ENCODE assay signal across 8 mouse cellular contexts in genomic region chr7:102258189-102258588, GRCm38 (mm10). TPM values are rescaled to one million over a fixed set of nuclear protein-coding genes. Genes with fewer than 3 reads are reported as not detected.
A peak's percentile ranks its signal among the peaks of the same experiment; 100 is the strongest.
DNase-seq lines count a peak whose midpoint lies in the region; ATAC-seq and TF ChIP-seq lines count a peak whose summit lies in the region.

No protein-coding gene starts in this region.

- TF ChIP-seq POLR2A in cerebellum, adult 2 months (IDR thresholded peaks at IDR 0.05; ENCODE audit: borderline replicate concordance, insufficient read depth, low read length): no peak

- no peak overlapping the region for H3K27ac ChIP-seq in cerebellum, adult 2 months (ENCODE audit: insufficient read depth, low read length)
- no peak overlapping the region for H3K27ac ChIP-seq in hindbrain, embryonic 15.5 days (replicated peaks)

- 18% methylated on average over 4 of the region's 4 CpGs for WGBS in cerebellum, adult 2 months
- 20% methylated on average over 4 of the region's 4 CpGs for WGBS in hindbrain, embryonic 15.5 days

- H3K27me3 ChIP-seq in cerebellum, adult 2 months (ENCODE audit: control insufficient read depth, insufficient read depth, low read length): no peaks in the 10 kb centered on the region
- H3K27me3 ChIP-seq in hindbrain, embryonic 15.5 days: no peaks in the 10 kb centered on the region

- H3K9ac ChIP-seq in hindbrain, embryonic 15.5 days: no peak overlapping the region

- peak; percentile 89 for DNase-seq in NIH3T3 (ENCODE audit: low read depth)
- peak; percentile 68 to 81 for DNase-seq in cerebellum, adult 2 months
- peak; percentile 69 for DNase-seq in forelimb bud, embryonic 11.5 days (ENCODE audit: low read depth, low spot score)
- peak; percentile 68 for DNase-seq in layer of hippocampus, postnatal 36 days
- peak; percentile 86 for DNase-seq in lung, postnatal 25 days (ENCODE audit: low spot score)
- DNase-seq in right cerebral cortex, adult 2 months (ENCODE audit: low spot score in 2 of 2): peak; percentile 85 to 89
- peak; percentile 58 for DNase-seq in urinary bladder, postnatal 10 days (ENCODE audit: low spot score)

- ATAC-seq in hindbrain, embryonic 15.5 days (ENCODE audit: low FRiP score, low read depth): peak; percentile 78

- no peaks in the 10 kb centered on the region for H3K36me3 ChIP-seq in hindbrain, embryonic 15.5 days

- no peak overlapping the region for H3K4me3 ChIP-seq in cerebellum, adult 2 months (replicated peaks; ENCODE audit: insufficient read depth, low read depth, low read length)
- no peak overlapping the region for H3K4me3 ChIP-seq in hindbrain, embryonic 15.5 days

- no peak overlapping the region for H3K4me2 ChIP-seq in hindbrain, embryonic 15.5 days

- peak; percentile 57; the same call in 1 of the 2 replicates for TF ChIP-seq CTCF in cerebellum, adult 2 months (IDR thresholded peaks at IDR 0.05; ENCODE audit: borderline replicate concordance, insufficient read depth, low read depth, low read length)

- H3K4me1 ChIP-seq in cerebellum, adult 2 months (ENCODE audit: control insufficient read depth, insufficient read depth, low read length): no peaks in the 10 kb centered on the region
- H3K4me1 ChIP-seq in hindbrain, embryonic 15.5 days (replicated peaks): no peaks in the 10 kb centered on the region

- no peaks in the 10 kb centered on the region for H3K9me3 ChIP-seq in hindbrain, embryonic 15.5 days

RNA-seq across cellular contexts. Expression of gene Rhog, which starts 2.3 kb away (rescaled TPM):
- 71.1 and 87.6 TPM in 2 replicates for polyA plus RNA-seq in cerebellum, adult 2 months (2012; rRNA removed)
- 20.1 and 20.5 TPM in 2 replicates for polyA plus RNA-seq in hindbrain, embryonic 15.5 days (2015; fragmentation: Nextera tagmentation; extraction: Ambion mirVana)
- total RNA-seq in layer of hippocampus, postnatal 36 days (2021): 10 to 100 TPM; 23.9 to 29.4 TPM

RNA-seq across cellular contexts. Expression of gene Stim1, which starts 9.4 kb away (rescaled TPM):
- 84.9 and 87.5 TPM in 2 replicates for polyA plus RNA-seq in cerebellum, adult 2 months (2012; rRNA removed)
- polyA plus RNA-seq in hindbrain, embryonic 15.5 days (2015; fragmentation: Nextera tagmentation; extraction: Ambion mirVana): 13.6 and 15.1 TPM in 2 replicates
- 10 to 100 TPM; 66.1 to 67.8 TPM for total RNA-seq in layer of hippocampus, postnatal 36 days (2021)

RNA-seq across cellular contexts. Expression of gene Pgap2, which starts 48.2 kb away (rescaled TPM):
- polyA plus RNA-seq in cerebellum, adult 2 months (2012; rRNA removed): 32.9 and 35.2 TPM in 2 replicates
- polyA plus RNA-seq in hindbrain, embryonic 15.5 days (2015; fragmentation: Nextera tagmentation; extraction: Ambion mirVana): 59.0 and 64.0 TPM in 2 replicates
- 10 to 100 TPM; 27.1 to 29.1 TPM for total RNA-seq in layer of hippocampus, postnatal 36 days (2021)

RNA-seq across cellular contexts. Expression of gene Nup98, which starts 48.2 kb away (rescaled TPM):
- polyA plus RNA-seq in cerebellum, adult 2 months (2012; rRNA removed): 19.0 and 20.2 TPM in 2 replicates
- polyA plus RNA-seq in hindbrain, embryonic 15.5 days (2015; fragmentation: Nextera tagmentation; extraction: Ambion mirVana): 19.0 and 20.6 TPM in 2 replicates
- 10 to 100 TPM; 38.8 to 44.9 TPM for total RNA-seq in layer of hippocampus, postnatal 36 days (2021)
